Mouse (Mus musculus) cortical plate, adult 2 months (tissue): ENCODE results near the gene Dock8.

Source experiments
- CTCF ChIP-seq: fragments of 200-500 bp; IDR thresholded peaks from 2 replicates; pipeline ENCODE4 v1.5.1; 2011; ENCODE audit warnings: mild to moderate bottlenecking, control low read depth, low read length; ENCODE audit not compliant: insufficient read depth; ENCODE audit errors: extremely low read depth
- POLR2A ChIP-seq: fragments of 200-500 bp; IDR thresholded peaks from 2 replicates; pipeline ENCODE4 v1.6.1; 2011; ENCODE audit warnings: mild to moderate bottlenecking, low read length, control low read depth; ENCODE audit not compliant: insufficient read depth; ENCODE audit errors: extremely low read depth

DNA sequence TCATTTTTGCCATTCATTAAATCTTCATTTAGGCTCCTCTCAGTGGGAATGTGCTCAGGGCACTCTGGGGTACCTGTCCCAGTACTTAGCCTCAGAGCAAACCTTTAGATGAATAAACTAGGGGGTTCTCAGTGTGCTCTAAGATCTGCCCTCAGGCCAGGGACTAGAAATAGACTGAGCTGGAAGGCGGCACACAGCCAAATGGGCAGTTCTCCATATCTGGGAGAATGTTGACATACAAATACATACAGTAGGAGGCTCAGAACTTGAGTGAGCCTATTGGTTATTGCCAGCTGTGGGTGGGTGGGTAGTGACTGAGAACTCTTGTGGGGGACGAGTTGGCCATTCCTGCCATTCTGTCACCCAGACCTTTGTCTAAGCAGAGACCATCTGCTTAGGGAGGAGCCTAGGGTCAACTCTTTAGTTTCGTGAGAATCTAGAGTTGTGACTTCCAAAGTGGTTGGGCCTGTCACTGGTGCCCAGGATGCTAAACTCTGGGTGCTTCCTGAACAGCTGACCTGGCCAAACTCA, 252.3 kb downstream of the Dock8 start:
- no peak for TF ChIP-seq POLR2A
- TF ChIP-seq CTCF = no peak
